Mouse (Mus musculus) E14TG2a.4 (cell line): ENCODE data around the gene Opn4.

ENCODE experiments used
- CTCF ChIP-seq: conservative IDR thresholded peaks from 2 replicates; pipeline ENCODE4 v1.5.1; 2014; ENCODE audit warnings: low read length
- NANOG ChIP-seq: IDR thresholded peaks from 2 replicates; pipeline ENCODE4 v1.6.1; 2014; ENCODE audit warnings: borderline replicate concordance, low read length, mixed read lengths
- POU5F1 ChIP-seq: IDR thresholded peaks from 2 replicates; pipeline ENCODE4 v1.6.1; 2014; ENCODE audit warnings: low read length, borderline replicate concordance

DNA sequence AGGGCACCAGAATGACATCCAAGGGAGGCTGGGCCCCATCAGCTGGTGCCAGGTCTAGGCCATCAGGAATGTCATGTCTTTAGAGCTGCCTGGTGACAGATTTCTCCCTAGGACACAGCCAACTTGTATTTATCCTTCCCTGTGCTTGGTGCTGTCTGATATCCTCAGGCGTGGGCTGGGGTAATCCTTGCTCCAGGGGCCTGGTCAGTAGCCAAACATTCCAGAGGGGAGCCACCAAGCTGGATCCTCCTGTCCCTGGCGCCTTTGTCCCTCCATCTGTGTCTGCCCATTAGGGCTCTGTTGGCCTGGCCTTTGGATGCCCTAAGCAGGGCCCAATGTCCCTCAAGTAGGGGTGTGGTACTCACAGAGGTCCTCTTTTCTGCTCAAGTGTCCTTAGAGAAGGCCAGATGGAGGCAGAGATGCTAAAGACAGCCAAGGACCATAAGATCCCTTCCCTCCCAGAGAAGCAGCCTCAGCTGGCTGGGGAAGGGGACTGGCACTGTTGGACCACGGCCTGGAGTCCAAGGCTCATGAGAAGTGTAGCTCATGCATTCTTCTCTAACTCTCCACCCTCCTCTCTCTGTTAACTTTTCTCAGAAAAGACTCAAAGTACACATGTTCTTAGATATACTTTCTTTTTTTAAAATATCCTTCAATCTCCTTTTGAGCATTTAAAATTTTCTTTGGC lies 17.1 kb downstream of the Opn4 start:
- TF ChIP-seq CTCF (no peak), NANOG (no peak), POU5F1 (no peak)
